Mouse (Mus musculus): ENCODE results near the gene Ifrd2. TPM values are rescaled to one million over a fixed set of nuclear protein-coding genes. Genes with fewer than 3 reads are reported as not detected.

Ifrd2 gene
- polyA plus RNA-seq, 1 experiment from 2014 or later = 17.3 TPM

DNA sequence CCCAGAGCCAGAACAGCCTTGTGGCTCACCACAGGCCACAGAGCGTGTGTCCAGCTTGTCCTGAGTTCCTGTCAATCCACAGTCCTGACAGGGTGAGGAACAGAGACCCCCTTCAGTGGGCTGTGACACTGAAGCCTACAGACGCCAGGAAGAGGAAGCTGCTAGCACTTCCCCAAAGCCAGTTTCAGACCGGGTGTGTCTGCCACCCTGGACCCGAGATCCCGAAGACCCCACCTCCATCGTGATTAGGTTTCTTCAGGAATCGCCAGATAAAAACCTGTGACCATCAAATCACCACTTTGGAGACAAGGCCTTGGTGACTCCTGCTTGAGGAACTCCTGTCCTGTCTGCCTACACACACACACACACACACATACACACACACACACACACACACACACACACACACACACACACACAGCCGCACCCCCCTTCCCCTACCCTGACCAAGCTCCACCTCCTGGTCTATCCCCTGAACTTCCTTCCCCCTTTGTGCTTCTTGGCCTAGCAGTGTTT lies 52.9 kb downstream of the Ifrd2 start:
- H3K4me3 ChIP-seq = no peak overlapping the region
- no peak overlapping the region for H3K9ac ChIP-seq
- no peaks in the 10 kb centered on the region for H3K36me3 ChIP-seq
- ATAC-seq (ENCODE audit: low FRiP score, low read depth) = no peak
- WGBS = 47% methylated on average over 8 of the region's 8 CpGs
- H3K27ac ChIP-seq (replicated peaks) = no peak overlapping the region
- no peak overlapping the region for H3K4me2 ChIP-seq
- no peaks in the 10 kb centered on the region for H3K27me3 ChIP-seq
- no peaks in the 10 kb centered on the region for H3K9me3 ChIP-seq
- peaks cover 35% of the 10 kb centered on the region for H3K4me1 ChIP-seq (replicated peaks)

- Histone ChIP-seq H3K36me3 (no peaks in the 10 kb centered on the region), H3K4me3 (no peak overlapping the region), H3K4me2 (no peak overlapping the region), H3K9ac (no peak overlapping the region), H3K4me1 (replicated peaks) (peaks cover 26% of the 10 kb centered on the region), H3K9me3 (no peaks in the 10 kb centered on the region), H3K27me3 (no peaks in the 10 kb centered on the region), H3K27ac (replicated peaks) (no peak overlapping the region)
- ATAC-seq (ENCODE audit: low FRiP score, low read depth) = no peak
- WGBS = 49% methylated on average over 8 of the region's 8 CpGs
Observed at GRCm38 (mm10) chr9:107641666-107642065, 54.2 kb downstream of the Ifrd2 start.

Other genes starting within 250 kb of the Ifrd2 start
- gene Hemk1, start 249.3 kb upstream of the Ifrd2 start, polyA plus RNA-seq (2015; fragmentation: Nextera tagmentation; extraction: Ambion mirVana) = 15.2 and 17.2 TPM in 2 replicates
- gene 6430571L13Rik, start 247.0 kb upstream of the Ifrd2 start, polyA plus RNA-seq (2015; fragmentation: Nextera tagmentation; extraction: Ambion mirVana) = 9.1 and 9.4 TPM in 2 replicates
- 7.7 and 10.7 TPM in 2 replicates for gene Cacna2d2, start 188.0 kb upstream of the Ifrd2 start, polyA plus RNA-seq (2015; fragmentation: Nextera tagmentation; extraction: Ambion mirVana)
- gene Tmem115, start 53.7 kb upstream of the Ifrd2 start, polyA plus RNA-seq (2015; fragmentation: Nextera tagmentation; extraction: Ambion mirVana) = 48.1 and 48.5 TPM in 2 replicates
- gene Cyb561d2, start 45.4 kb upstream of the Ifrd2 start, polyA plus RNA-seq (2015; fragmentation: Nextera tagmentation; extraction: Ambion mirVana) = 45.3 and 47.3 TPM in 2 replicates
- 69.2 and 70.2 TPM in 2 replicates for gene Nprl2, start 45.4 kb upstream of the Ifrd2 start, polyA plus RNA-seq (2015; fragmentation: Nextera tagmentation; extraction: Ambion mirVana)
- gene Zmynd10, start 40.3 kb upstream of the Ifrd2 start, polyA plus RNA-seq (2015; fragmentation: Nextera tagmentation; extraction: Ambion mirVana) = 3.4 and 4.3 TPM in 2 replicates
- gene Rassf1, start 36.1 kb upstream of the Ifrd2 start, polyA plus RNA-seq (2015; fragmentation: Nextera tagmentation; extraction: Ambion mirVana) = 43.6 and 43.9 TPM in 2 replicates
- gene Tusc2, start 24.4 kb upstream of the Ifrd2 start, polyA plus RNA-seq (2015; fragmentation: Nextera tagmentation; extraction: Ambion mirVana) = 119 and 129 TPM in 2 replicates
- gene Hyal2, start 19.7 kb upstream of the Ifrd2 start, polyA plus RNA-seq (2015; fragmentation: Nextera tagmentation; extraction: Ambion mirVana) = 65.8 and 67.4 TPM in 2 replicates
- 7.5 and 8.4 TPM in 2 replicates for gene Hyal1, start 10.7 kb upstream of the Ifrd2 start, polyA plus RNA-seq (2015; fragmentation: Nextera tagmentation; extraction: Ambion mirVana)
- 17.6 and 19.5 TPM in 2 replicates for gene Naa80, start 8.8 kb upstream of the Ifrd2 start, polyA plus RNA-seq (2015; fragmentation: Nextera tagmentation; extraction: Ambion mirVana)
- 1.8 and 2.2 TPM in 2 replicates for gene Hyal3, start 6.8 kb upstream of the Ifrd2 start, polyA plus RNA-seq (2015; fragmentation: Nextera tagmentation; extraction: Ambion mirVana)
- gene Sema3b, start 21.6 kb downstream of the Ifrd2 start, polyA plus RNA-seq (2015; fragmentation: Nextera tagmentation; extraction: Ambion mirVana) = 4.6 and 5.1 TPM in 2 replicates
- 332 and 343 TPM in 2 replicates for gene Gnai2, start 47.7 kb downstream of the Ifrd2 start, polyA plus RNA-seq (2015; fragmentation: Nextera tagmentation; extraction: Ambion mirVana)
- 41.4 and 43.3 TPM in 2 replicates for gene Slc38a3, start 81.9 kb downstream of the Ifrd2 start, polyA plus RNA-seq (2015; fragmentation: Nextera tagmentation; extraction: Ambion mirVana)
- 2.0 and 3.6 TPM in 2 replicates for gene Gnat1, start 92.1 kb downstream of the Ifrd2 start, polyA plus RNA-seq (2015; fragmentation: Nextera tagmentation; extraction: Ambion mirVana)
- 14.0 and 18.5 TPM in 2 replicates for gene Sema3f, start 122.8 kb downstream of the Ifrd2 start, polyA plus RNA-seq (2015; fragmentation: Nextera tagmentation; extraction: Ambion mirVana)
- gene Rbm5, start 183.4 kb downstream of the Ifrd2 start, polyA plus RNA-seq (2015; fragmentation: Nextera tagmentation; extraction: Ambion mirVana) = 230 and 247 TPM in 2 replicates